Mouse (Mus musculus) c-Kit-negative CD71-positive TER-119-positive erythroid progenitor cells, embryonic 14.5 days (primary cell): ENCODE data around the gene Hoxd11.

Source experiments
- DNase-seq: peaks from one replicate; pipeline ENCODE4 v3.0.0-alpha.2; 2013; ENCODE audit warnings: low read depth, low spot score

Hoxd11 gene

GRCm38 (mm10) chr2:74678891-74679595, at the start of gene Hoxd11:
Gene Hoxd11 (plus strand): TSS chr2:74679557.
- no peak for DNase-seq

DNA sequence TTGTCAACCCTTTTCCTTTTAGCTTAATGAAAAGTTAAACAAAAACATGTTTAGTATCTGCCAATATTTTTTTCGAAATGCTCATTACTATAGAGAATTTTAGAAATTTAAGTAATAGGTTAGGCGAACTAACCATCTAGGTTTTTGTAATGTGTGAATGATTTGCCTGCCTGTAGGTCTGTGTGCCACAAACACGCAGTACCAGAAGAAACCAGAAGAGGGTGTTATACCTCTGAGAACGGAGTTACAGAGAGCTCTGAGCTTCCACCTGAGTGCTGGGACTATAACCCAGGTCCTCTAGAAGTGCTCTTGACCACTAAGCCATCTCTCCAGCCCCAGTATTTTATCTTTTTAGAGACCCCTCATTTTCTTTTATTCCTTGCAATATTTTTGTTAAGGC, 43.9 kb upstream of the Hoxd11 start:
- no peak for DNase-seq

DNA sequence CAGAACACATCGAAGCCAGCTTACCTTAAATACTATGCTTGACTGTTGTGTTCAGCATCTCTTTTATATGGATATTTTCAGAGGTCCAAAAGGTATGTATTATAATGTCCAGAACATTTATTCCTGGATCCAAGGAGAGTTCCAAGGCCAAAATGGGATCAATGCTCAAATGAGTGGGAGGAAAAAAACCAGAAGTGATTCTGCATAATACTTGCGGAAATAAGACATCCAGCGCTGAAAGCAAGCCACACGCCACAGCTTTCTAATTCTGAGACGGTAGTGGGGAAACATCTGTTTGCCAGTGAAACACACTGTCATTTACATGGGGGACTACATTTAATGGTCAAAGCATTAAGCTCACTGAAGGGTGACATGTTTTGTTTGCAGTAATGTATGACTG, 36.9 kb upstream of the Hoxd11 start:
- no peak for DNase-seq

DNA sequence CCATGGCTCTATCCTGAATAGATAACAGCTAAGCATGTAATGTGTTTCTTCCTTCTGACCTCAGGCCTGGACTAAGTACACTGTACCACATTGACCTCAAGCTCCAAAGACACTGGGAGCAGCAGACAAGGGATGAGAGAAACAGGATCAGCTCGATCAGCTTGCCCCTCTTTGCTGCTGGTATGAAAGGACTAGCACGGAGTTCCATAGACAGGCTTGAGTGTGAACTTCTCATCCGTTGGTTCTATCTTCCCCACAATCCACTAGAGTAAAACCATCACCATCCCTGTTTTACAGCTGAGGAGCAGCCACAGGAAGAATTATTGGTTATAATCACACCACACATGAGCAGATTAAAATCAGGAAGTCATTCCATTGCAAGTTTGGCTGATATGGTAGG, 33.7 kb upstream of the Hoxd11 start:
- no peak for DNase-seq

DNA sequence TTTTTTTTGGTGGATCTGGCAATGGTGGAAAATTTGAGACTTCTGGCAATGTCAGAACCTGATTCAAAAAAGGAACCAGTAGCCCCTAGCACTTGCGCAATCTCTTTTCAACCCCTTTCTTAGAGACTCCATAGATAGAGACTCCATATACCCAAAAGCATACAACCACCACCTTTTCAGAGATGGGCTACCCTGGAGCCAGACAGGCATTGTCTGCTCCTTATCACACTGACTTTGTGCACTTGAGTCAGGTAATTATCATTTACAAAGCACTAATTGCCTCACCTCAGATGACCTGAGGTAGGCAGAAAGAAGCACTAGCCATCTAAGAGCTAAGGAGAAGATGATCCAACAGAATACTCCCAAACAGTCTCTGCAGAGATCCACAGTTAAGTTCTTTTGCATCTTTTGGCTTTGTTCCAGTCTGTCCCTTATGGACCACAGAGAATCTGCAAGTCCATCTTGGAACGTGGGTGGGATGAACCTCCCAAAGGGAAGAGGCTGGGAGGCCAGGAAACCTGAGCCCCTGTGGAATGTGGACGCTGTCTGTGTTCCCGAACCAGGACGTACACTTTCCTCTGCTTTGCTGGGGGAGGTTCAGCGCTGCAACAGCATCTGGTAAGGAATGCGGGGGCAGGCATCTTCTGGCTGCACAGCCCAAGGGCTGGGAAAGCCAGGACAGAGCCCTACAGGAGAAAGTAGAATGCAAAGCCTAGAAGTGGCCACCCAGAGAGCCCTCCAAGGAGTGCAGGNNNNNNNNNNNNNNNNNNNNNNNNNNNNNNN, 32.1 kb upstream of the Hoxd11 start:
- DNase-seq = no peak

DNA sequence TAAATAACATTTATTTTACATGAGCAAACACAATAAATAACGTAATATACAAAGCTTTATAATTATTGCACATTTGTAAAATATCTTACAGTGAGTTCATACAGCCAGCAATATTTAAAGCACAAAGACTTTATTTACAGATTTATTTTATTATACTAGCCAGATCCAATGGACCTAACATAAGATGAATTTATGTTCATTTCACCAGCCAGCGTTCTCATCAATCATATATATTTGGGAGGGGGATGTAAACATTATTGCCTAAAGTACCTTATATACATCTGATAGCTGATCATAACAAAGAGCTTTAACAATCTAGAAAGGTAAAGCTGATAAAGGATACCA, 26.4 kb upstream of the Hoxd11 start:
- DNase-seq = no peak

- DNase-seq = no peak
Observed at GRCm38 (mm10) chr2:74653781-74654535, 25.4 kb upstream of the Hoxd11 start.

- no peak for DNase-seq
Observed at GRCm38 (mm10) chr2:74654743-74655419, 24.5 kb upstream of the Hoxd11 start.

GRCm38 (mm10) chr2:74655420-74655781, 24.0 kb upstream of the Hoxd11 start:
- no peak for DNase-seq

- no peak for DNase-seq
Observed at GRCm38 (mm10) chr2:74655821-74656631, 23.3 kb upstream of the Hoxd11 start.

- no peak for DNase-seq
Observed at GRCm38 (mm10) chr2:74656632-74657021, 22.7 kb upstream of the Hoxd11 start.

DNA sequence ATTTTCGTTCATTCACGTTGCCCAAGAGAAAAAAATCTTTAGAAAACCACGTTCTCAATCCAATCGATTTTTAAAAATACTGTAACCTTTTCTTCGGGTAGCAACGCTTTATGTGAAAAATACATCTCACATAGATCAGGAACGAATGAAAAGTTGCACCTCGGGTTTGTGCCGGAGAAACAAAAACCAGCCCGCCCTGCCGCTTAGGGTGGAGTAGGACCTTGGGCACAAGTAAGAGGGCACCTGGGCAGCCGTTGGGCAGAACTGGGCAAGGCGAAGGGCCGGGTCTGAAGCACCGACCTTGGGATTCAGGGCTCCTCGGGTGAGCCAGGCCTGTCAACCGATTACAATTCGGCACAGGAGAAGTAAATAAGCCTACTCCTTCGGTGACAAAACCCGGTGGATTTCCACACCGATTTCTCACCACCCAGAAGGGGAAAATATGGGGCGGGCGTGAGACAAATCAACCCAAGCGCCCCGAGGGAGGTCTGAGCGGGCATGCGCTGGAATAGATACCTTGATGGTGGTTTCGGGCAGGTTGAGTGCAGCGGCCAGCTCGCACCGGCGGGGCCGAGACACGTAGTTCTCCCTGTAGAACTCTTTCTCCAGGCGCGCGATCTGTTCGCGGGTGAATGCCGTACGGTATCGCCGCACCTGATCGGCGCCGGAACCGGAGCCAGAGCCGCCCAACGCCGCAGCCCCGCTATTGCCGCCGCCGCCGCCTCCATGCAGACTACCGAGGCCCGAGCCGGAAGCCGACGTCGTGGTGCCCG, 21.9 kb upstream of the Hoxd11 start:
- DNase-seq = no peak

GRCm38 (mm10) chr2:74658024-74658666, 21.2 kb upstream of the Hoxd11 start:
- no peak for DNase-seq

- DNase-seq = no peak
Observed at GRCm38 (mm10) chr2:74658667-74659371, 20.5 kb upstream of the Hoxd11 start.

- DNase-seq = no peak
Observed at GRCm38 (mm10) chr2:74659507-74660005, 19.8 kb upstream of the Hoxd11 start, which contains the start of gene Evx2. Gene Evx2 (minus strand): TSS chr2:74659557.

DNA sequence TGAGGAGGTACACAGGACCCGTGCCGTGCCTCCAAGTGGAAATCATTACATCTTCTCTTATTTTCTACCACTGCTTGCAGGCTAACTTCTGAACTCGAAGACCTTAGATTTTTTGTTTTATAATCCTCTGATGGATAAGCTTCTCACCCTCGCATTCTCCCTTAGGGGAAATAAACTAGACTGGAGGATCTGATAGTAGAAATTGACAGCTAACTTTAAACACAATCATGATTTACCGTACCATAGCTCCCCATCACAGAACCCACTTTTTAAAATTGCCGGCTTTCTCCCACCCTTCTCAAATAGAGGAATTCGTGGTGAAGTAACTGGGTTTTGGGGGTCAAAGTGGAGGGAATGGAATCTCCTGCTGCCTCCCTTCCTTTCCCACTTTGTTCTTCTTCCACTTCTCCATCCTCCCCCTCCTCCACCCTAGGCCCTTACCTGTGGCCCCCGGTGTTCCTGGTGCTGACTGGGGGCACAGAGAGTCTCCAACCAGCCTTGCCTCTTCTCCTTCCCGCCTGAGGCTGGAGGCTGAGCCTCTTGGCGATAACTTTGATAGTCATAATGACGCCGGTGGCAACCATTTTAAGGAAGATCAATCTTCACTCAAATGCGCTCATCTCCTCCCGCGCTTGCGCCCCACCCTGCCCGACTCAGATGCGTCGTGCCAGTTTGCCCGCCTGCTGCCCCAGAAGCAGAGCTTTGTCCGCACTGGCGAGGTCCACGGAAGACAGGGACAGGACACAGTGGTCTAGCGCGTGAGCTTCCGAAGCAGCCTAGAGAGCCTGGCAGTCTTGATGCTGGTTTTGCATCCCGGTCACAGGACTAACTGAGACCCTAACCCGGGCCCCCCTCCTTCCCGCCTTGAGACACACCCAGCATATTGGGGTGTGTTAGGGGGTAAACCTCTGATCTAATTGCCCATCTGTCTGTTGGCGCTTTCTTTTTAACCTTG, 18.7 kb upstream of the Hoxd11 start:
- DNase-seq = no peak

DNA sequence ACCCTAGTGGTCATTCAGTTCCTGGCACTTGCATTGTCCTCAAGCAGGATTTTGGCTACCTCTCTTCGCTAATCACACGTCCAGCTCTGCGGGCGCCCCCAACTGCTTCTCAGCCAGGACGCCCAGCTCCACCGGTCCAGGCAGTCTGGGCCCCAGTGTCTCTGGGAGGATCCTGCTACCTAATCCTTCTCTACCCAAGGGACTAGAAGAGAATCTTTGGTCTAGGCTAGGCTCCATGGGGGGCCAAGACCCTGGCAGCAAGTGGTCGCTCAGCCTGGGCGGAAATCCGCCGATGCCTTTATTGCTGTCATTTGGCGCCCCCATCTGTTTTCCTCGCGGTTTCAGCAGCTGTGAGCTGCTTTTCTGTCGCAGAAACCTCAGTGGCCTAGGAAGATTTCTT, 17.7 kb upstream of the Hoxd11 start:
- no peak for DNase-seq
